Mouse (Mus musculus) thymus, postnatal 4 days (tissue): ENCODE measurements around the gene Wdfy1.

ENCODE experiments used
- DNase-seq: peaks from one replicate; pipeline ENCODE4 v3.0.0; 2021

Wdfy1 gene

DNA sequence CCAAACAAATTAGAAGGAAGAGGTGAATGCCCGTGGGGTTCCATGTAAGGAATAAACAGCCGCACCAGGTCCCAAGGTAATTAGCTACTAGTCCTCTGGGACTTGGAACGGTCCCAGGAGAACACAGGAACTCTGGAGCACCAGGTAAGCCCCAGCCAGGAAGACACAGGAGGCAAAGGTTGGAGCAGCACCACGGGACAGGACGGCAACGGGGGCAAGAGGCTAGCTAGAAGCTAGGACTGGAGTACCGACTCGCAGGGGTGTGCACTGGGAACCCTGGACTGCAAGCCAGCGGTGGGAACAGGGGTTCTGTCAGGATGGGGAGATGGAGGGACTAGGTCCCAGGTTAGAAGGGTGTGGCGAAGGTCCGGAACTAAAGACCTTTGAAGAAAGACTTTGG, 15.3 kb downstream of the Wdfy1 start:
- DNase-seq: peak; percentile 16

DNA sequence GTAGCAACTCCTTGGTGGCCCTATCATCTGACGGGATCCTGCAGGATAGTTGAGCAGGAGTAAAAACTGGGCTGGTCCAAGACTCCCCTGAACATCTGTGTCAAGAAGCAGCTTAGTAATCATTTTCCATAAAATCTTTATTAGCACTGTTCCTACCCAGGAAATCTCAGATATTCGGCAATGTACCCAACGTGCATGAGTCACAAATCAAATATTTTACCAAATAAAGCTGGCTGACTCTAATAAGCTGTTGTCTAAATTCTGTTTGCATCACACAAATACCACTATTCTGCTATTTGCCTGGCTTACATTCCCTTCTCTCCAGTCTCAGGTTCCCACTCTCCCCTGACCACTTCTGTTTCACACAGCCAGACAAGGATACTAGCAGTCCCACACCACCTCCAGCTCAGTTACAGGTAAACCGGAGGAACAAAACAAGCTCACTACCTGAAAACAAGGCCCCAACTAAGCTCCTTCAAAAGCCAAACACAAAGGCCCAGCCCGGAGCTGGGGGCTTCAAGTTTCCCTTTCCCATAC, 16.4 kb downstream of the Wdfy1 start:
- no peak for DNase-seq

DNA sequence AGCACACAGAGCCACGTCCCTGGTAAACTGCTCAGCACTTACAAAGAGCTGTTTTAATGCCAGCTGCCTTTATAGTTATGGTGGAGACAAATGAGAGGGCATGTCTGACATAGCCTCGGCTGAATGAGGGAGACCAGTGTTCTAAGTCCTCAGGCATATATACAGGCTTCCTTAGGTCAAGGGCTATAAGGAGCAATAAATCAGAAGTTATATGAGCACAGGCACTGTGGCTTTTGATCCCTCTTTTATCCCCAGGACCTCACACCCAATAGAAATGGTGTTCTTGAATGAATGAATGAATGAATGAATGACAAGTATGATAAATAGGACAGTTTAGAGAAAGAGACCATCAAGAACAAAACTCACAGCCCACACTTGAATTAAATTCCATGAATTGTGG, 16.9 kb downstream of the Wdfy1 start:
- DNase-seq: no peak

DNA sequence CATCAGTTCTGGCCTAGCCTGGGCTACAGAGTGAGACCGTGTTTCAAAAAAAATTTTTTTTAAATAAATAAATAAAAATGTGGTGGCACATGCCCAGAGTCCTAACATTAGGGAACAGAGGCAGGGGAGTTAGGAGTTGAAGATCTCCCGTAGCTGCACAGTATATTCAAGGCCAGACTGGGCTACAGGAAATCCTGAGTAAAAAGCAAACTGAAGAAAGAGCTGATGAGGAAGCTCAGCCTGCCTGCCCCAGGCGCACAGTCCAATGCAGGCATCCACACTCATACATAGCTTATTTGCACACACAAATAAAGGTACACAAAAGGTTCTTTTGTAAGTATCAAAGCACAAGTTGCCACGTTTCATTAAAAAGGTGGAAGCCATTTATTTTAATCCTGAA, 18.3 kb downstream of the Wdfy1 start:
- no peak for DNase-seq

DNA sequence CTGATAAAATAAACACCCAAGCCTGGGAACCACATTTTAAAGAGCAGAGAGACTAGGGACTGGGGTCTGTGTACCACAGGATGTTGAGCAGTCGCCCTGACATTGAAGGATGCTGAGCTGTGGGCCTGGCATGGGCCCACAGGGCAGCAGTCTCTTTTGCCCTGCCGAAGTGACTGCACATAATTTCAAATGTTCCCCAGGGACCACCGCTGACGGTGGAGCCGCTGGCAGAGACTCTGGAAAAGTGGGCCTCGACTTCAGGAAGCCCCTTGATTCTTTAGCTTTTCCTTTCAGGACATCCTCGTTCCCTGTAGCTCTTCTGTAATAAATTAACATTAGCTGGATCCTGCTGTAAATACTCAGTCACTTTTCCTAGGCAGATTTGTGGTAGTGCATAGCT, 18.8 kb downstream of the Wdfy1 start:
- DNase-seq: no peak

DNA sequence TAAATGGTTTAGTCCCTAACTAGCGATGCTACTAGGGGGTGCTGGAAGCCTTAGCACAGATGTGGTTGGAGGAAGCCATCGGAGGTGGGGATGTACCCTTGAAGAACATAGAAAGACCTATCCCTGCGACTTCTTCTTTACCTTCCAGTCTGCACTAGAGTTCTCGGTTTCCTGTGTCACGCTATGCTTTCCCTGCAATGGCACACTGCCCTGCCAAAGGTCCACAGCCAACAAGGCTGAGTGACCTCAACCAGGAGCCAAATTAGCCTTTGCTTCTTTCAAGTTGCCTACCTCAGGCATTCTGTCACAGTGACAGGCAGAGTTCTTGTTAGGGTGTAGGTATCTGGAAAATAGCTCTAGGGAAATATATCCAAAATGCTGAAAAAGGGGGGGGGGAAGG, 19.5 kb downstream of the Wdfy1 start:
- DNase-seq: no peak

DNA sequence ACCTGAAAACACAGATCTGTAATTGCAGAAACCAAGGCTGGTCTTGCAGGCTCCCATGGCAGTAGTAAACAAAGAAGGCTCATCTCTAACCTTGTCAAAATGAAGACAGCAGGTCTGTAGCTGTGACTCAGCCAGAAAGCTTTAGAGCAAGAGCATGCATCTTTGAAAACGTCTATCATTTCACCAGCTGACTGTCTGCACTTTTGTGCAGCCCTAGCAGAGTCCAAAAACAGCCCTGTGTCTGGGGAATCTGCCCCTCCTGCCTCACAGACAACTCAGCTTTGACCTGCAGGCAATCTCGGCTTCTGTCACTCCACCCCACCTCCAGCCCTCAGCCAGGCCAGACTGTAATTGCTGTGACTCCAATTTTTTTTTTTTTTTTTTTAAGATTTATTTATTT, 20.6 kb downstream of the Wdfy1 start:
- DNase-seq: no peak

DNA sequence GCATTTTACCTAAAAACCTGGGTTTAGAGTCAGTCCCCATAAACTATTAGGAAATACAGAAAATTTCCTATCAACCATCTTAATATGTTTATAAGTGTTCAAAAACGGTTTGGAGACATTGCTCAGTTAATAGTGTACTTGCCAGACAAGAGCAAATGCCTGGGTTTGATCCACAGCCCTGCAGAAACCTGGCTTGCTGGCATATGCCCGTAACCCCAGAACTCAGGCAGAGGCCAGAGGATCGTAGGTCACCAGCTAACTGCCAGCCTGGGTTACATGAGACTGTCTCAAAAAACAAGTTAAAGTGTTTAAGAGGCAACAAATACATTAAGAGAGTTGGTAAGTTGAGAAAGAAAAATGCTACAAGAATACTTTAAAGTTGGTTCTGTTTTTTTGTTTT, 21.0 kb downstream of the Wdfy1 start:
- no peak for DNase-seq

DNA sequence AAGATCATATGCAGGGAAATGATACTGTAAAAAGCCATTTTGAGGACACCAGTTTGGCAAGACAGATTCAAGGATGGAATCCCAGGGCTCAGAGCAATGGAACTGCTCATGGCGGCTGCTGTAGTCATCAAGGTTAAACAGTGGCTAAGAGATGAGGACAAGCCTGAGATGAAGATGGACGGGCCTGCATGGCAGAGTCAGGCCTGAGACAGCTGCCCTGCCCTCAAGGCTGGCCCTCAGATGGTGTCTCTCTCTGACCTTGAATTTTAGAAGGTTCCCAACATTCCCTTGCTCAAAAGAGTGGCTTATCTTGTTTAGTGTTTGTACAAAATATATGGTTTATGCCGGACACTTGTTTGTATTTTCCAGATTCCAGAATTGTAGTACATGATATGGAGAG, 22.5 kb downstream of the Wdfy1 start:
- no peak for DNase-seq

DNA sequence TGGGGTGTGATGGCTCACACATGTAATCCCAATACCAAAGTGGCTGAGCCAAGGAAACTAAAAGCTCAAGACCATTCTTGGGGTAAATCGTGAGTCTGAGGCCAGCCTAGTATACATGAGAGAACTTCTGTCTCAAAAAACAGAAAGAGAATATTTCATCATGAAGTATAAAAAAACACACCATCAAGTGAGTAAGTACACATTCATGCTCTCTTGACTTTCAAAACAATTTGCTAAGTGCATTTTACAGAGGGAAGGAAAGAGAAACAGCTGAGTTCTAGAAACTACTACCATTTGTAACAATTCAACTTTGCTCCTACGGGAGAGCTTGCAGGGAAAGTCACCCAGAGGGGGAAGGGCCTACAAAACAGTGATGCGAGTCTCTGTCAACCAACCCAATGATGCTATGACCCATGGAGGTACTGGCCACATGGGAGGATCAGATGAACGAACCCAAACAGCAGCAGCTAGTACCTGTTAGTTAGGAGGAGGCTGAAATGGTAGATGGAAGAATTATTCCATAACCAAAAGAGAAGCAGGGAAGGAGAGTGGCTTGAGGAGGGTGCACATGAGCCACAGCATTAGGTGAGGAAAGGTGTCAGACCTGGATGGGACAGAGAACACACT, 23.1 kb downstream of the Wdfy1 start:
- no peak for DNase-seq

DNA sequence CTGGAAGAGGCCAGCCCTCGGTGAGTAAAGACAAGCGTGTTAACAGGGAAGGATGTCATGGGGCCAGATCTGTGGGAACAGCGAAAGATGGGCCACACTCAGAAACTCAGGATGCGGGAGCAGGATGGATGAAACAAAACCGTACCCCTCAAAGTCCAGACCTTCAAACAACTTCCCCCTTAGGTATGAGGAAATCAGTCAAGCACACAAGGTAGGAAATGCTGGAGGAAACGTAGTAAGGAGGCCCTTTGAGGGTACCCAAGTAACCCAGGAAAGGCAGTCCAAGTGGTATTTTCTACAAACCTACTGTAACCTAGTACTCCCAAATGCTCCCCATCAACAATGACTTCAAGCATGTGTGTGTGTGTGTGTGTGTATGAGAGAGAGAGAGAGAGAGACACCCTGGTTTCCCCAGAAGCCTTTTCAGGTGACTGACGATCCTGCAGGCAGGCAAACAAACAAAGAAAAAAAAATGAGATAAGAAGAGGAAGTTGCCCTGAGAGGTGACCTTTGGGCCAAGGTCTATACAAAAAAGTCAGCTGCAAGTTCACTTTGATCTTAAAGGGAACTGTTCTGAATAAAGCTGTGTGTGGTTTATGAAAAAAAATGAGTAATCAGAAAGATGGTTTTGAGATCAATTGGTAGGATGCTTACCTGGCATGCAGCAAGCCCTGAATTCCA, 23.8 kb downstream of the Wdfy1 start:
- no peak for DNase-seq

DNA sequence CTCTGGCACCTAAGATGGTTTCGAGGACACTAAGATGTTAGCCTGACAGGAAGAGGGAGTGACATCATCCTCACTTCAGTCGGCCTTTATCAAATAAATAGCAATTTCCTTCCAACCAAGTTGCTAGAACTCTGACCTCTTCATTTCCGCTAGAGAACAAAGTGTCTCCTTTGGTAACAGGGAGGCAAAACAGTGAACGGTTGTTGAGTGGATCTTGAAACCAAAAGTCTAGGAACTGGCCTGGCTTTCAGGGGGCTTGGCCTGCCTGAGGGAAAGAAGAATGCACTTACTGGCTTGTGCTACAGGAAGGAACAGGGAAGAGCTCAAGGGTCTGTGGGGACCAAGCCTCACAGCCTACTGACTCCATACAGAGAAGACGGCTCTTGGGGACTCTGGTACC, 24.8 kb downstream of the Wdfy1 start:
- DNase-seq: no peak

DNA sequence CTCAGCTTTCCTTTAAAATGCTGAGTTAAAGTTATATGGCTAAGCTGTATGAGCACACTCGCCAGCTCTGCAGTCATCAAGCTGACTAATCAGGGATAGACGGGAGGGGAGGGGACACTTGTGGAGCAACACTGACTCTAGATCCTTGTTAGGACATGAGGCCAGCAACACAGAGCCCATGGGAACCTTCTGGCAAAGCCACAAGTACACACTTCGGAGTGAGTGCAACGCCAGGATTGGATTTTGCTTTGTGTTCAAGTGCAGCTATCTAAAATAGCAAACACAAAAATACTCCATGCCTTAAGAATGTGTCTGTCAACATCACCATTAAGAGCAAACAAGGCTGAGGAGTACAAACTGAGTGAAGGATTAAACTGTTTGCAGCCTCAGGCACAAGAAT, 29.9 kb downstream of the Wdfy1 start:
- no peak for DNase-seq

DNA sequence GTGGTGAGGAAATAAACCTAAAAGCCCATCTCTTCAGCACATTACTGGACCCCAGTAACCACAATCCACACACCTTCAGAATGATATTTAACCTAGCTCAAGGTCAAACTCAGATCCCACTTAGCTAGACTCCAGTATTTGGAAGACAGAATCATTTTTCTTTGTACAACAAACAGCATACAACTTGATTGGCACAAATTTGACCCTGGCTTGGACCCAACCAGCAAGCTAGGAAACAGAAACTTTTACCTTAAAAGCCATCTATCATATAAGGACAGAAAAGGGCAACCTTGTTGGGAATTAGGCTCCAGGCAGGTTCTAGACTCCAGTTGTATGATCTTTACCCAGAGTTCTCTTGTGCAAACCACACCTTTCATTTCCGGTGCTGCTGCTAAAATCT, 32.6 kb downstream of the Wdfy1 start:
- DNase-seq: no peak

DNA sequence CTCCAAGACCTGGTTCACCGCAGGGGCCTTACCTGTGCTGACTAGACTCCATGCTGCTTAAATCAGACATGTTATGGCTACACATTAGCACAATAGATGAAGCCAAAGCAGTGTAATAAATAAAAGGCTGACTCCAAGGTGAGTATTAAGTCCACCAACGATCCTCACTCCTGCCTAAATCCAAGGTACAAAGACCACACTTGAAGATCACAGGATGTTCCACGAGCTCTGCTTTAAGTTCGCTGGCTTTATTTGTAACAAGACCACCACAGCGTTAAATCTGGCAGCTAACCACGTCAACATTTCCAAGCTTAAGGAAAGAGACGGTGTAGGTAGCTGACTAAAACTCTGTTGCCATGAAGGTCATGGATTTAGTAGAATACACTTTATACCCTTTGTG, 33.0 kb downstream of the Wdfy1 start:
- DNase-seq: no peak

DNA sequence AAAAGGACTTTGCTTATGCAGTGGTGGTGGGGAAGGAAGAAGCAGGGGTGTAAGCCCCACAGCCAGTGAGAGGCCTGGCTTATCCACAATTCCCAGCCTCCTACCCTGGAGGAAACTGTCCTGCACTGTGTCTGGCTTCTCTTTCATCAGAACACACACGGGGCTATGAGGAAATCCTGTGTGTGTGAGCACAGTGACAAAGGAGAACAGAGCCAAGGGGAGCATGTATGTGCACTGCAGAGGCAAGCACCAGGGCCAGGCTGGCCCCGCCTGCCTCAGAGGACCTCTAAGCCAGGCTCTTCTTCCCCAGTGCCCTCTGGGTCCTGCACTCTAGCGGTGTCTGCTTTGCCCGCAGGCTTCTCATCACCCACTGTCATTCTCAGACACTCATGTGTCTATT, 34.9 kb downstream of the Wdfy1 start:
- no peak for DNase-seq

DNA sequence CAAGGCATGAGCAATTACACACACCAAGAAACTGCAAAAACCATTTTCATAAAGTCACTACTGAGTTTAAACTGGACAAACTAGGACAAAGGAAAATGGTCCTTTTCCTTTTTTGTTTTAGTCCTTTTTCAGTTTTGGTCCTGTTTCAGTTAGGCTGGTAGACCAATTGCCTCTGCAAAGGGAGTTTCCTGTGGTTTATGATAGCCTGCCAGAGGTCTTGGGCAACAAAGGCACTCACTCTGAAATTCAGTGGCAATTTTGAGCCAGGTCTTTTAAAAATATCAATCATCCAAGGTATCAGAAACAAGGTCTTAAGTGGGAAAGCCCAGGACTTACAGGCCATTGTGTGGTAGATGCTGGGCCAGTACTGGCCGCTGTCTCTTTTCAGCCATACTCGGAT, 36.2 kb downstream of the Wdfy1 start:
- no peak for DNase-seq

DNA sequence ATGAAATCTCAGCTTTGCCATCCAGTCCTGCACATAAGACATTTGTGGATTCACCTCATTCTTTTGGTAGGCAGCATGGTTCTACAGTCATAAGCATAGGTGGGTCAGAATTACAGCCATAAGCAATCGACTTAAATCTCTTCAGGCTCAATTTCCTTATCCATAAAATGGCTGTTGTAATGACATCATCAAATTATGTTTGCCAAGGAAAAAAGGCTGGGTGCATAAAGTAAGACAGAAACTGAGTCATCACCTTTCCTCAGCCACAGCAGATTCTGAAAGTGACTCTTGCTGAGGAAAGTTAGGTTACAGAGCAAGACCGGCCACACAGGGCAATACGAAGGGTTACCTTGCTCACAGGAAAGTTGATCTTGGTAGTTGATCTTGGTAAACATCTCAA, 39.5 kb downstream of the Wdfy1 start:
- no peak for DNase-seq

DNA sequence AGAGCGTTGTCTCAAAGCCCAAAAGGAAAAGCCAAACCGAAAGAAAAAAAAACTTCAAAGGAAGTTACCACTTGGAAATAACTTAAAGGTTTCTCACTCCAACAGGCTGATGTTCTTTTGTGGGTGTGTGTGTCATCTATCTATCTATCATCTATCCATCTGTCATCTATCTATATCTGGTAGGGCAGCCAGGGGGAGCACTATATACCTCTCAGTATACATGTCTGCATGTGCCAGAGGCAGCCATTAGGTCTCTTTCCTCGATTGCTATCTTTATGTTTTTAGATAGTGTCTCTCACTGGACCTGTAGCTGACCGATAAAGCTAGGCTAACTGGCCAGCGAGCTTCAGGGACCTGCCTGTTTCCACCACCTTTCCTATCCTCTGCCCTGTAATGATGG, 41.1 kb downstream of the Wdfy1 start:
- no peak for DNase-seq

DNA sequence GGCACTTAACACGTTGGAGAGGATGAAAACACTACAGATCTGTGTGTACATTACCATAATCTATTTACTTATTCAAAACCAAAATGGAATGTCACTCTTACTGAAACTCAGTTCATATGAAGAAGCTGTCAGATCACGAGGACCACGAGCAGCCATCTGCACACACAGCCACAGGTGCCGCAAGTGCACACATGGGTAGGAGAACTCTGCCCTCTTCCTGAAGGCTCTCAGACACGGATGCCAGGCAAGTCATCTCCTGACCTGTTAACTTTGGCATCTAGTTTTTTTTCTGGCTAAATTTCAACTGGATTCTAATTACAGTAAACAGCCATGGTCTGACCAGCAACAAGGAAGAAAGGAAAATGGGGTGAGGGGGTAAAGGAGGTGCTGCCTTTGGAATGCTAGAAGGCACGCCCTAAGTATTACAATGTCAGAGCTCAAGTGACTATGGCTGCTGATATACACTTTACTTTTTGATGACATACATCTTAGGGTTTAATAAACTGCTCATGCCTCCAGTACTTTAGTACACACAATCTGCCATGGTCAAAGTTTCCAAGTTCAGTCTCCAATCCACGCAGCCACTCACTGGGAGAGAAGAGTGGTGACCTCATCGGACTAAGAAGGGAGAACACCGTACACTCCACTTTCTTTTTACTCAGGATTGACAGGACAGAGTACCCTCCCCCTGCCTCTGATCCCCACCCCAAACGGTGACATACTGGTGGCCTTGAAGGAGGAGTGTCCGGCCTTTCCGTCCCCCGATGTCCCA, 61.6 kb downstream of the Wdfy1 start:
- DNase-seq: no peak

DNA sequence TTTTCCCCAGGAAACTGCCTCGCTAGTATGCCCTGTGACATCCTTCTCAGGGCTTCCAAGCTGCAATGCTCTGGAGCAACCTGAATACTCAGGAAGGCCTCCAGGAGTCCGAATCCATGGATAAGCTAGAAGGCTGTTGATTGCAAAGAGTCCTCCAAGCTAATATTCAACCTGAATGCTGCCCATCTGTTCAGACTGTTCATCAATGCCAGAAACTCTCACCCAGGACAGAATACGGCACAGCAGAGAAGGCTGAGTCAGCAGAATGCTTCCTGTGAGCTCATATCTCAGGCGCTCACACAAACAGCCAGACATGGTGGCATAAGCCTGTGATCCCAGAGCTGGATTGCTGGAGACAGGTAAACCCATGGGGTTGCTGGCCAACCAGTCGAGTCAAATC, 62.9 kb downstream of the Wdfy1 start:
- no peak for DNase-seq

DNA sequence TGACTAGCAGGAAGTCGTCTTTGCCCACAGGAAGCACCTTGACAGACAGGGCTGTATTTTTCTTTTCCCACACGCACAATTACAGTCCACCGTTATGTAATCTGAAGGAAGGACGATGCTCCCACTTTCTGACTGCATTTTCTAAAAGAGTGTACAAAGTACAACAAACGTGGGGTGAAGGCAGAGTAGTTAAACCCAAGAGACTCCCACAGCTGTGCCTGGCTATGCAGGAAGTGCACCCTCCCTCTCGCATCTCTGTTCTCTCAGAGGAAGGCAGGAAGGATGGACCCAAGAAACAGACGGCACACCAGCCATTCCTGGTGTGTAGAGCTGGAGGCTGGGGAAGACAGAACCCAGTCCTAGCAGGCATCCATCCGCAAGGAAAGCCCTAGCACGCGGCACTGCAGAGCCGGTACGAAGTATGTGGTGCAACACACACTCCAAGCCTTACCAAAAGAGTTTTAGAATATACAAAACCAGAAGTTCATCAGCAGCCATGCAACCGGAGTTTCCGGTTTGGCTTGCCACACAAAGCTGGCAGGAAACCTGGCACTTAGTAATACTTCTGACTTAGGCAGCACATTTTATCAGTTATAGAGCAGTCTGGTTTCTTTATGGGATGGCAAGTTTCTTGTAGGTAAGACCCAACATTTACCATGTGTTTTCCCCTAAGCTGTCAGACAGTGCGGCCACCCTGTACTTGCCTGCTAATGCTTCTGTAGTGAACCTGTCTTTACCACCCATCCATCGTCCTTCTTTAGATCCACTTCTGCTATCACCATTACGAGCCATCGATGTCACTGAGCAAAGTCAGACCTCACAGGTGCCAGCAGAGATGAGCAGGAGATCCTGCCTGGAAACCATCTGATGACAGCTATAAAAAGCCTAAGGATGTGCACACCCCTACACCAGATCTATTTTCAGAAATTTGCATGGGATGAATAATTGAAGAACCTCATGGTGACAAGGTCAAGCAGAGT, 64.5 kb downstream of the Wdfy1 start:
- peak; percentile 66 for DNase-seq

DNA sequence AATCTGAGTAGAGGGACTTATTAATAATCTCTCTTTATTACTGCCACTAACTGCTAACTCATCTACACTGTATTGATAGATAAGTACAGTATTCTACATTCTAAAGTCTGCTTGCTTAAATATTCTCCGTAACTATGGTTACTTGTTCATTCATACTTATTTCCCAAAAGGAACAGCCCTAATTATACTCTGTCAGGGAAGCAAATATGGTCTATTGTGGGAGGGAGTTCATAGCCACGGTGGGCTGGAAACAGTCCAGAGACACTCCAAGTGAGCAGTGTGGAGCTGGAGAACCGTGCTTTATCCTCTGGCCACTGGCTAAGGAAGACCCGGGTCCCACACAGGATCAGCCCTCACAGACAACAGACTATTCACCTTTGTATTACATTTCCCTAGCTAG, 65.3 kb downstream of the Wdfy1 start:
- no peak for DNase-seq
